Mouse (Mus musculus) embryonic facial prominence, embryonic 13.5 days (tissue): ENCODE data around the gene Pcare. TPM values are rescaled to one million over a fixed set of nuclear protein-coding genes. Genes with fewer than 3 reads are reported as not detected.
A peak's percentile ranks its signal among the peaks of the same experiment; 100 is the strongest.

Experiments
- ATAC-seq: fragments of 200-750 bp; cut with Nextera tagmentation; 2 replicates; pipeline ENCODE4 v1.8.0; 2017; ENCODE audit warnings: low read depth; ENCODE audit not compliant: insufficient number of reproducible peaks, insufficient read depth, low FRiP score, low TSS enrichment
- H3K27ac ChIP-seq: fragments of 300-500 bp; sonication (generic); 2 replicates; pipeline ENCODE4 v1.5.1; 2015; ENCODE audit warnings: moderate library complexity, mild to moderate bottlenecking, inconsistent platforms
- H3K27me3 ChIP-seq: fragments of 300-500 bp; sonication (generic); 2 replicates; pipeline ENCODE4 v1.6.1; 2015; ENCODE audit warnings: mild to moderate bottlenecking, inconsistent platforms
- H3K36me3 ChIP-seq: fragments of 300-500 bp; sonication (generic); 2 replicates; pipeline ENCODE4 v1.6.1; 2015; ENCODE audit warnings: mild to moderate bottlenecking, inconsistent platforms
- H3K4me1 ChIP-seq: fragments of 300-500 bp; sonication (generic); 2 replicates; pipeline ENCODE4 v1.6.1; 2015; ENCODE audit warnings: inconsistent platforms
- H3K4me2 ChIP-seq: fragments of 300-500 bp; sonication (generic); 2 replicates; pipeline ENCODE4 v1.6.1; 2015; ENCODE audit warnings: moderate library complexity, mild to moderate bottlenecking, inconsistent platforms
- H3K4me3 ChIP-seq: fragments of 300-500 bp; sonication (generic); 2 replicates; pipeline ENCODE4 v1.5.1; 2015; ENCODE audit warnings: mild to moderate bottlenecking, inconsistent platforms
- H3K9ac ChIP-seq: fragments of 300-500 bp; sonication (generic); 2 replicates; pipeline ENCODE4 v1.6.1; 2015; ENCODE audit warnings: mild to moderate bottlenecking, inconsistent platforms
- H3K9me3 ChIP-seq: fragments of 300-500 bp; sonication (generic); 2 replicates; pipeline ENCODE4 v1.6.1; 2016; ENCODE audit warnings: inconsistent platforms
- WGBS: fragments of 180-500 bp; shearing (Covaris S2); methylation state at CpG from one replicate; pipeline ENCODE4 v1.1.7; 2015; ENCODE audit warnings: mixed read lengths; 5-methylcytosine and 5-hydroxymethylcytosine counted together
- polyA plus RNA-seq: library from polyadenylated mRNA; unstranded; fragments of >200 nt; fragmentation: Nextera tagmentation; extraction: Ambion mirVana; gene quantifications from 2 replicates; pipeline ENCODE4 v1.2.1, GENCODE M21; 2015

The Pcare gene
- polyA plus RNA-seq, result 0.06 TPM in 1 of 2 replicates, not detected in the other

- 36% methylated on average over 10 of the region's 10 CpGs for WGBS
- Histone ChIP-seq H3K9ac (no peak within 1 kb of the TSS), H3K27ac (peak within 1 kb of the TSS; percentile 40; the same call in 1 of the 2 replicates), H3K4me3 (no peak within 1 kb of the TSS), H3K36me3 (no peaks in the 10 kb centered on the region), H3K4me1 (peaks cover 8% of the 10 kb centered on the region), H3K9me3 (no peaks in the 10 kb centered on the region), H3K27me3 (peaks cover 13% of the 10 kb centered on the region), H3K4me2 (no peak within 1 kb of the TSS)
- no peak for ATAC-seq
Measured at GRCm38 (mm10) chr17:71752831-71753230, at the start of gene Pcare. Pcare (minus strand) TSS chr17:71752894.

- Histone ChIP-seq H3K27me3 (no peaks in the 10 kb centered on the region), H3K36me3 (peaks cover 20% of the 10 kb centered on the region), H3K4me2 (no peak overlapping the region), H3K27ac (no peak overlapping the region), H3K4me3 (no peak overlapping the region), H3K9ac (no peak overlapping the region), H3K9me3 (no peaks in the 10 kb centered on the region), H3K4me1 (no peaks in the 10 kb centered on the region)
- 88% methylated on average over 15 of the region's 15 CpGs for WGBS
- ATAC-seq, result no peak
Measured at GRCm38 (mm10) chr17:71795521-71796205, 43.0 kb upstream of the Pcare start.

GRCm38 (mm10) chr17:71791622-71792021, 38.9 kb upstream of the Pcare start:
- no peak for ATAC-seq
- no peaks in the 10 kb centered on the region for H3K4me1 ChIP-seq
- H3K9me3 ChIP-seq, result no peaks in the 10 kb centered on the region
- no peak overlapping the region for H3K4me2 ChIP-seq
- H3K9ac ChIP-seq, result no peak overlapping the region
- 69% methylated on average over 4 of the region's 4 CpGs for WGBS
- peaks cover 20% of the 10 kb centered on the region for H3K36me3 ChIP-seq
- no peak overlapping the region for H3K4me3 ChIP-seq
- H3K27ac ChIP-seq, result no peak overlapping the region
- no peaks in the 10 kb centered on the region for H3K27me3 ChIP-seq

GRCm38 (mm10) chr17:71791109-71791508, 38.4 kb upstream of the Pcare start:
- Histone ChIP-seq H3K9ac (no peak overlapping the region), H3K36me3 (peaks cover 20% of the 10 kb centered on the region), H3K27me3 (no peaks in the 10 kb centered on the region), H3K4me1 (no peaks in the 10 kb centered on the region), H3K4me2 (no peak overlapping the region), H3K27ac (no peak overlapping the region), H3K9me3 (no peaks in the 10 kb centered on the region), H3K4me3 (no peak overlapping the region)
- no peak for ATAC-seq
- 85% methylated on average over 4 of the region's 4 CpGs for WGBS

- H3K27ac ChIP-seq, result no peak overlapping the region
- no peak overlapping the region for H3K9ac ChIP-seq
- 0 out of 2 replicates have a peak, but pooled peaks cover 5% of the 10 kb centered on the region for H3K36me3 ChIP-seq
- H3K4me3 ChIP-seq, result no peak overlapping the region
- H3K4me2 ChIP-seq, result no peak overlapping the region
- ATAC-seq, result no peak
- peaks cover 14% of the 10 kb centered on the region for H3K27me3 ChIP-seq
- no peaks in the 10 kb centered on the region for H3K9me3 ChIP-seq
- H3K4me1 ChIP-seq, result peaks cover 21% of the 10 kb centered on the region
Measured at GRCm38 (mm10) chr17:71786456-71786855, 33.8 kb upstream of the Pcare start.

GRCm38 (mm10) chr17:71783366-71783735, 30.7 kb upstream of the Pcare start:
- WGBS, result 10% methylated on average over 10 of the region's 10 CpGs
- peaks cover 24% of the 10 kb centered on the region for H3K27me3 ChIP-seq
- H3K36me3 ChIP-seq, result no peaks in the 10 kb centered on the region
- peak overlapping the region; percentile 89 for H3K4me2 ChIP-seq
- H3K4me1 ChIP-seq, result peaks cover 21% of the 10 kb centered on the region
- H3K9ac ChIP-seq, result peak overlapping the region; percentile 82
- no peaks in the 10 kb centered on the region for H3K9me3 ChIP-seq
- H3K27ac ChIP-seq, result no peak overlapping the region
- peak overlapping the region; percentile 82 for H3K4me3 ChIP-seq
- ATAC-seq, result no peak

GRCm38 (mm10) chr17:71782699-71783365, 30.1 kb upstream of the Pcare start:
- peak overlapping the region; percentile 82 for H3K4me3 ChIP-seq
- H3K27ac ChIP-seq, result no peak overlapping the region
- no peaks in the 10 kb centered on the region for H3K36me3 ChIP-seq
- peaks cover 24% of the 10 kb centered on the region for H3K27me3 ChIP-seq
- peak overlapping the region; percentile 82 for H3K9ac ChIP-seq
- H3K9me3 ChIP-seq, result no peaks in the 10 kb centered on the region
- peak overlapping the region; percentile 89 for H3K4me2 ChIP-seq
- peaks cover 21% of the 10 kb centered on the region for H3K4me1 ChIP-seq
- WGBS, result under 1% methylated on average over 36 of the region's 59 CpGs
- no peak for ATAC-seq

GRCm38 (mm10) chr17:71782242-71782698, 29.6 kb upstream of the Pcare start:
- peaks cover 24% of the 10 kb centered on the region for H3K27me3 ChIP-seq
- WGBS, result under 1% methylated on average over 14 of the region's 29 CpGs
- peaks cover 21% of the 10 kb centered on the region for H3K4me1 ChIP-seq
- no peaks in the 10 kb centered on the region for H3K36me3 ChIP-seq
- H3K9ac ChIP-seq, result peak overlapping the region; percentile 82
- peak overlapping the region; percentile 82 for H3K4me3 ChIP-seq
- ATAC-seq, result 0 out of 2 replicates have a peak, but pooled peaks have one; percentile 28
- H3K27ac ChIP-seq, result no peak overlapping the region
- H3K4me2 ChIP-seq, result peak overlapping the region; percentile 89
- no peaks in the 10 kb centered on the region for H3K9me3 ChIP-seq

- H3K9ac ChIP-seq, result no peak overlapping the region
- no peaks in the 10 kb centered on the region for H3K36me3 ChIP-seq
- 0 out of 2 replicates have a peak overlapping the region, but pooled peaks have one; percentile 11 for H3K4me2 ChIP-seq
- H3K4me3 ChIP-seq, result no peak overlapping the region
- WGBS, result 56% methylated on average over 4 of the region's 4 CpGs
- H3K4me1 ChIP-seq, result peaks cover 21% of the 10 kb centered on the region
- peaks cover 24% of the 10 kb centered on the region for H3K27me3 ChIP-seq
- H3K27ac ChIP-seq, result no peak overlapping the region
- ATAC-seq, result peak; percentile 35; the same call in 1 of the 2 replicates
- H3K9me3 ChIP-seq, result no peaks in the 10 kb centered on the region
Measured at GRCm38 (mm10) chr17:71780945-71781344, 28.3 kb upstream of the Pcare start.

- Histone ChIP-seq H3K9me3 (no peaks in the 10 kb centered on the region), H3K4me1 (peaks cover 20% of the 10 kb centered on the region), H3K4me3 (no peak overlapping the region), H3K36me3 (no peaks in the 10 kb centered on the region), H3K27ac (no peak overlapping the region), H3K4me2 (no peak overlapping the region), H3K27me3 (peaks cover 24% of the 10 kb centered on the region), H3K9ac (no peak overlapping the region)
- 62% methylated on average over 2 of the region's 2 CpGs for WGBS
- ATAC-seq, result no peak
Measured at GRCm38 (mm10) chr17:71780490-71780889, 27.8 kb upstream of the Pcare start.

- no peaks in the 10 kb centered on the region for H3K36me3 ChIP-seq
- no peaks in the 10 kb centered on the region for H3K9me3 ChIP-seq
- ATAC-seq, result no peak
- 74% methylated on average over 3 of the region's 3 CpGs for WGBS
- no peak overlapping the region for H3K27ac ChIP-seq
- H3K27me3 ChIP-seq, result peaks cover 24% of the 10 kb centered on the region
- H3K9ac ChIP-seq, result no peak overlapping the region
- H3K4me2 ChIP-seq, result no peak overlapping the region
- peaks cover 12% of the 10 kb centered on the region for H3K4me1 ChIP-seq
- no peak overlapping the region for H3K4me3 ChIP-seq
Measured at GRCm38 (mm10) chr17:71778696-71779095, 26.0 kb upstream of the Pcare start.

GRCm38 (mm10) chr17:71775279-71775678, 22.6 kb upstream of the Pcare start:
- Histone ChIP-seq H3K4me2 (no peak overlapping the region), H3K4me1 (no peaks in the 10 kb centered on the region), H3K27me3 (0 out of 2 replicates have a peak, but pooled peaks cover 4% of the 10 kb centered on the region), H3K27ac (no peak overlapping the region), H3K9me3 (no peaks in the 10 kb centered on the region), H3K9ac (no peak overlapping the region), H3K4me3 (no peak overlapping the region), H3K36me3 (no peaks in the 10 kb centered on the region)
- WGBS, result 65% methylated on average over 4 of the region's 4 CpGs
- ATAC-seq, result no peak
